Mouse (Mus musculus) kidney, embryonic 16.5 days (tissue): ENCODE results near the gene Gpatch4. TPM values are rescaled to one million over a fixed set of nuclear protein-coding genes. Genes with fewer than 3 reads are reported as not detected.

ENCODE experiments used
- ATAC-seq: fragments of 200-750 bp; cut with Nextera tagmentation; 2 replicates; pipeline ENCODE4 v1.8.0; 2017; ENCODE audit warnings: moderate TSS enrichment; ENCODE audit not compliant: low FRiP score, low TSS enrichment
- H3K27ac ChIP-seq: fragments of 300-500 bp; sonication (generic); 2 replicates; pipeline ENCODE4 v1.5.1; 2014; ENCODE audit warnings: low read length
- H3K27me3 ChIP-seq: fragments of 300-500 bp; sonication (generic); 2 replicates; pipeline ENCODE4 v1.6.1; 2014; ENCODE audit warnings: low read length, control low read depth, mixed read lengths; ENCODE audit not compliant: insufficient read depth
- H3K36me3 ChIP-seq: fragments of 300-500 bp; sonication (generic); 2 replicates; pipeline ENCODE4 v1.6.1; 2014; ENCODE audit warnings: low read length, control low read depth, mixed read lengths; ENCODE audit not compliant: insufficient read depth
- H3K4me1 ChIP-seq: fragments of 300-500 bp; sonication (generic); 2 replicates; pipeline ENCODE4 v1.6.1; 2014; ENCODE audit warnings: low read length, control low read depth, mixed read lengths; ENCODE audit not compliant: insufficient read depth
- H3K4me2 ChIP-seq: fragments of 300-500 bp; sonication (generic); replicated peaks from 2 replicates; pipeline ENCODE4 v1.6.1; 2014; ENCODE audit warnings: low read depth, low read length
- H3K4me3 ChIP-seq: fragments of 300-500 bp; sonication (generic); 2 replicates; pipeline ENCODE4 v1.5.1; 2014; ENCODE audit warnings: mild to moderate bottlenecking, low read length
- H3K9ac ChIP-seq: fragments of 300-500 bp; sonication (generic); replicated peaks from 2 replicates; pipeline ENCODE4 v1.6.1; 2014; ENCODE audit warnings: low read length
- H3K9me3 ChIP-seq: fragments of 300-500 bp; sonication (generic); 2 replicates; pipeline ENCODE4 v1.6.1; 2016; ENCODE audit warnings: low read length, control low read depth
- WGBS: fragments of 180-500 bp; shearing (Covaris S2); extraction: QIAGEN DNeasy Blood & Tissue Kit; methylation state at CpG from one replicate; pipeline ENCODE4 v1.1.7; 2014; 5-methylcytosine and 5-hydroxymethylcytosine counted together
- polyA plus RNA-seq: library from polyadenylated mRNA; unstranded; fragments of >200 nt; fragmentation: Nextera tagmentation; extraction: Ambion mirVana; gene quantifications from 2 replicates; pipeline ENCODE4 v1.2.1, GENCODE M21; 2015

Gpatch4 gene
- polyA plus RNA-seq, 1 experiment from 2014 or later: 35.2 TPM

GRCm38 (mm10) chr3:88002291-88002976, 40.5 kb upstream of the Gpatch4 start:
- Histone ChIP-seq H3K27me3 (peaks cover 64% of the 10 kb centered on the region), H3K4me3 (no peak overlapping the region), H3K4me2 (no peak overlapping the region), H3K4me1 (peaks cover 12% of the 10 kb centered on the region), H3K36me3 (no peaks in the 10 kb centered on the region), H3K9me3 (peaks cover 5% of the 10 kb centered on the region; the same call in 1 of the 2 replicates), H3K9ac (no peak overlapping the region), H3K27ac (no peak overlapping the region)
- 3% methylated on average over 17 of the region's 17 CpGs for WGBS
- ATAC-seq: no peak

- WGBS: 70% methylated on average over 18 of the region's 18 CpGs
- Histone ChIP-seq H3K4me1 (no peaks in the 10 kb centered on the region), H3K9me3 (peaks cover 5% of the 10 kb centered on the region; the same call in 1 of the 2 replicates), H3K9ac (no peak overlapping the region), H3K27me3 (peaks cover 31% of the 10 kb centered on the region), H3K4me2 (no peak overlapping the region), H3K36me3 (no peaks in the 10 kb centered on the region), H3K4me3 (no peak overlapping the region), H3K27ac (no peak overlapping the region)
- ATAC-seq: no peak
These were observed 36.8 kb upstream of the Gpatch4 start for GRCm38 (mm10) chr3:88005822-88006786.

GRCm38 (mm10) chr3:88010634-88011265, 32.2 kb upstream of the Gpatch4 start:
- Histone ChIP-seq H3K4me3 (no peak overlapping the region), H3K27me3 (peaks cover 8% of the 10 kb centered on the region), H3K36me3 (no peaks in the 10 kb centered on the region), H3K9ac (no peak overlapping the region), H3K4me1 (no peaks in the 10 kb centered on the region), H3K9me3 (peaks cover 4% of the 10 kb centered on the region; the same call in 1 of the 2 replicates), H3K27ac (no peak overlapping the region), H3K4me2 (no peak overlapping the region)
- no peak for ATAC-seq
- 9% methylated on average over 6 of the region's 6 CpGs for WGBS

GRCm38 (mm10) chr3:88022322-88023191, 20.4 kb upstream of the Gpatch4 start:
- Histone ChIP-seq H3K4me2 (peak overlapping the region; percentile 94), H3K9me3 (0 out of 2 replicates have a peak, but pooled peaks cover 3% of the 10 kb centered on the region), H3K4me1 (peaks cover 16% of the 10 kb centered on the region), H3K36me3 (no peaks in the 10 kb centered on the region), H3K9ac (peak overlapping the region; percentile 41), H3K4me3 (peak overlapping the region; percentile 52), H3K27ac (no peak overlapping the region), H3K27me3 (peaks cover 72% of the 10 kb centered on the region)
- 1% methylated on average over 66 of the region's 66 CpGs for WGBS
- ATAC-seq: peak; percentile 94

GRCm38 (mm10) chr3:88023192-88024074, 19.5 kb upstream of the Gpatch4 start:
- ATAC-seq: peak; percentile 78

GRCm38 (mm10) chr3:88026823-88027222, 16.1 kb upstream of the Gpatch4 start:
- WGBS: 55% methylated on average over 7 of the region's 7 CpGs
- no peak for ATAC-seq
- H3K27ac ChIP-seq: no peak overlapping the region
- peaks cover 67% of the 10 kb centered on the region for H3K27me3 ChIP-seq
- no peak overlapping the region for H3K4me2 ChIP-seq
- no peak overlapping the region for H3K4me3 ChIP-seq
- H3K36me3 ChIP-seq: no peaks in the 10 kb centered on the region
- peaks cover 11% of the 10 kb centered on the region; the same call in 1 of the 2 replicates for H3K9me3 ChIP-seq
- peaks cover 19% of the 10 kb centered on the region for H3K4me1 ChIP-seq
- H3K9ac ChIP-seq: no peak overlapping the region

More at GRCm38 (mm10) chr3:88023192-88024074, 19.5 kb upstream of the Gpatch4 start:
- peak overlapping the region; percentile 30 for H3K9ac ChIP-seq
- H3K4me1 ChIP-seq: peaks cover 16% of the 10 kb centered on the region
- H3K36me3 ChIP-seq: no peaks in the 10 kb centered on the region
- H3K4me2 ChIP-seq: peak overlapping the region; percentile 94
- peak overlapping the region; percentile 52 for H3K4me3 ChIP-seq
- no peak overlapping the region for H3K27ac ChIP-seq
- peaks cover 10% of the 10 kb centered on the region; the same call in 1 of the 2 replicates for H3K9me3 ChIP-seq
- under 1% methylated on average over 78 of the region's 81 CpGs for WGBS
- H3K27me3 ChIP-seq: peaks cover 72% of the 10 kb centered on the region

GRCm38 (mm10) chr3:88027434-88028186, 15.3 kb upstream of the Gpatch4 start, which contains the start of gene Hapln2:
Gene Hapln2 (minus strand): TSS chr3:88027583.
- H3K27me3 ChIP-seq: peaks cover 66% of the 10 kb centered on the region
- peaks cover 15% of the 10 kb centered on the region for H3K4me1 ChIP-seq
- H3K27ac ChIP-seq: no peak within 1 kb of the TSS
- no peaks in the 10 kb centered on the region for H3K36me3 ChIP-seq
- H3K9ac ChIP-seq: no peak within 1 kb of the TSS
- peaks cover 11% of the 10 kb centered on the region; the same call in 1 of the 2 replicates for H3K9me3 ChIP-seq
- no peak within 1 kb of the TSS for H3K4me3 ChIP-seq
- ATAC-seq: no peak
- WGBS: 56% methylated on average over 5 of the region's 5 CpGs
- H3K4me2 ChIP-seq: no peak within 1 kb of the TSS
